Mouse (Mus musculus) heart, embryonic 13.5 days (tissue): ENCODE results near the gene Relt. TPM values are rescaled to one million over a fixed set of nuclear protein-coding genes. Genes with fewer than 3 reads are reported as not detected.

Experiments used
- ATAC-seq: fragments of 200-750 bp; cut with Nextera tagmentation; 2 replicates; pipeline ENCODE4 v1.8.0; 2017; ENCODE audit warnings: moderate TSS enrichment; ENCODE audit not compliant: insufficient number of reproducible peaks, low FRiP score, low TSS enrichment; ENCODE audit errors: extremely low read depth
- H3K27ac ChIP-seq: fragments of 300-500 bp; sonication (generic); replicated peaks from 2 replicates; pipeline ENCODE4 v1.5.1; 2015; ENCODE audit warnings: moderate library complexity, mild to moderate bottlenecking, inconsistent platforms
- H3K27me3 ChIP-seq: fragments of 300-500 bp; sonication (generic); replicated peaks from 2 replicates; pipeline ENCODE4 v1.6.1; 2015; ENCODE audit warnings: mild to moderate bottlenecking, inconsistent platforms
- H3K36me3 ChIP-seq: fragments of 300-500 bp; sonication (generic); 2 replicates; pipeline ENCODE4 v1.6.1; 2015; ENCODE audit warnings: mild to moderate bottlenecking, inconsistent platforms
- H3K4me1 ChIP-seq: fragments of 300-500 bp; sonication (generic); 2 replicates; pipeline ENCODE4 v1.6.1; 2015; ENCODE audit warnings: inconsistent platforms
- H3K4me2 ChIP-seq: fragments of 300-500 bp; sonication (generic); 2 replicates; pipeline ENCODE4 v1.6.1; 2015; ENCODE audit warnings: inconsistent platforms, mild to moderate bottlenecking, moderate library complexity
- H3K4me3 ChIP-seq: fragments of 300-500 bp; sonication (generic); 2 replicates; pipeline ENCODE4 v1.5.1; 2015; ENCODE audit warnings: moderate library complexity, mild to moderate bottlenecking, inconsistent platforms
- H3K9ac ChIP-seq: fragments of 300-500 bp; sonication (generic); 2 replicates; pipeline ENCODE4 v1.6.1; 2015; ENCODE audit warnings: inconsistent platforms, mild to moderate bottlenecking, moderate library complexity
- H3K9me3 ChIP-seq: fragments of 300-500 bp; sonication (generic); 2 replicates; pipeline ENCODE4 v1.6.1; 2016; ENCODE audit warnings: inconsistent platforms
- WGBS: fragments of 180-500 bp; shearing (Covaris S2); methylation state at CpG from one replicate; pipeline ENCODE4 v1.1.7; 2015; ENCODE audit warnings: mixed read lengths; 5-methylcytosine and 5-hydroxymethylcytosine counted together
- polyA plus RNA-seq: library from polyadenylated mRNA; unstranded; fragments of >200 nt; fragmentation: Nextera tagmentation; extraction: Ambion mirVana; gene quantifications from 2 replicates; pipeline ENCODE4 v1.2.1, GENCODE M21; 2015

Relt gene
- polyA plus RNA-seq, 1 experiment from 2014 or later, result 2.9 TPM

GRCm38 (mm10) chr7:100828549-100828948, 34.7 kb downstream of the Relt start:
- Histone ChIP-seq H3K4me2 (no peak overlapping the region), H3K27me3 (no peaks in the 10 kb centered on the region), H3K27ac (no peak overlapping the region), H3K9ac (no peak overlapping the region), H3K4me1 (no peaks in the 10 kb centered on the region), H3K4me3 (no peak overlapping the region), H3K9me3 (no peaks in the 10 kb centered on the region), H3K36me3 (peaks cover 63% of the 10 kb centered on the region)
- 90% methylated on average over 2 of the region's 2 CpGs for WGBS
- no peak for ATAC-seq

GRCm38 (mm10) chr7:100824661-100825060, 38.6 kb downstream of the Relt start:
- H3K27ac ChIP-seq, result no peak overlapping the region
- peaks cover 41% of the 10 kb centered on the region for H3K36me3 ChIP-seq
- H3K4me2 ChIP-seq, result no peak overlapping the region
- no peak for ATAC-seq
- H3K27me3 ChIP-seq, result no peaks in the 10 kb centered on the region
- no peak overlapping the region for H3K9ac ChIP-seq
- H3K9me3 ChIP-seq, result no peaks in the 10 kb centered on the region
- no peaks in the 10 kb centered on the region for H3K4me1 ChIP-seq
- no peak overlapping the region for H3K4me3 ChIP-seq
- 92% methylated on average over 3 of the region's 3 CpGs for WGBS

- no peaks in the 10 kb centered on the region for H3K9me3 ChIP-seq
- WGBS, result 84% methylated on average over 4 of the region's 4 CpGs
- ATAC-seq, result no peak
- peaks cover 6% of the 10 kb centered on the region for H3K36me3 ChIP-seq
- peaks cover 34% of the 10 kb centered on the region for H3K4me1 ChIP-seq
- no peak overlapping the region for H3K4me2 ChIP-seq
- no peak overlapping the region for H3K27ac ChIP-seq
- no peak overlapping the region for H3K9ac ChIP-seq
- no peak overlapping the region for H3K4me3 ChIP-seq
- H3K27me3 ChIP-seq, result no peaks in the 10 kb centered on the region
These were observed 44.7 kb downstream of the Relt start for GRCm38 (mm10) chr7:100818401-100819064.

- 55% methylated on average over 2 of the region's 2 CpGs for WGBS
- Histone ChIP-seq H3K27ac (peak overlapping the region; percentile 73), H3K36me3 (peaks cover 9% of the 10 kb centered on the region), H3K4me1 (peaks cover 34% of the 10 kb centered on the region), H3K9me3 (no peaks in the 10 kb centered on the region), H3K4me2 (peak overlapping the region; percentile 33; the same call in 1 of the 2 replicates), H3K9ac (peak overlapping the region; percentile 50), H3K27me3 (no peaks in the 10 kb centered on the region), H3K4me3 (no peak overlapping the region)
- no peak for ATAC-seq
These were observed 45.8 kb downstream of the Relt start for GRCm38 (mm10) chr7:100817442-100817760.

GRCm38 (mm10) chr7:100816759-100817441, 46.3 kb downstream of the Relt start:
- H3K9ac ChIP-seq, result peak overlapping the region; percentile 50
- H3K4me3 ChIP-seq, result no peak overlapping the region
- H3K27me3 ChIP-seq, result no peaks in the 10 kb centered on the region
- H3K36me3 ChIP-seq, result peaks cover 9% of the 10 kb centered on the region
- ATAC-seq, result no peak
- no peaks in the 10 kb centered on the region for H3K9me3 ChIP-seq
- 35% methylated on average over 6 of the region's 6 CpGs for WGBS
- H3K27ac ChIP-seq, result peak overlapping the region; percentile 73
- peak overlapping the region; percentile 33 for H3K4me2 ChIP-seq
- peaks cover 34% of the 10 kb centered on the region for H3K4me1 ChIP-seq

GRCm38 (mm10) chr7:100815900-100816570, 47.2 kb downstream of the Relt start:
- Histone ChIP-seq H3K36me3 (peaks cover 12% of the 10 kb centered on the region), H3K4me3 (no peak overlapping the region), H3K9ac (peak overlapping the region; percentile 50; the same call in 1 of the 2 replicates), H3K27me3 (no peaks in the 10 kb centered on the region), H3K4me2 (peak overlapping the region; percentile 33), H3K27ac (peak overlapping the region; percentile 73), H3K9me3 (no peaks in the 10 kb centered on the region), H3K4me1 (peaks cover 34% of the 10 kb centered on the region)
- no peak for ATAC-seq
- 29% methylated on average over 8 of the region's 8 CpGs for WGBS

- H3K4me3 ChIP-seq, result no peak overlapping the region
- H3K9ac ChIP-seq, result no peak overlapping the region
- no peaks in the 10 kb centered on the region for H3K27me3 ChIP-seq
- peaks cover 24% of the 10 kb centered on the region for H3K4me1 ChIP-seq
- 83% methylated on average over 5 of the region's 5 CpGs for WGBS
- H3K9me3 ChIP-seq, result no peaks in the 10 kb centered on the region
- no peak overlapping the region for H3K27ac ChIP-seq
- no peak for ATAC-seq
- H3K4me2 ChIP-seq, result no peak overlapping the region
- peaks cover 12% of the 10 kb centered on the region for H3K36me3 ChIP-seq
These were observed 50.6 kb downstream of the Relt start for GRCm38 (mm10) chr7:100812641-100813040.

GRCm38 (mm10) chr7:100811912-100812311, 51.3 kb downstream of the Relt start:
- H3K9ac ChIP-seq, result no peak overlapping the region
- peaks cover 12% of the 10 kb centered on the region for H3K36me3 ChIP-seq
- H3K27me3 ChIP-seq, result no peaks in the 10 kb centered on the region
- 74% methylated on average over 5 of the region's 5 CpGs for WGBS
- H3K4me3 ChIP-seq, result no peak overlapping the region
- H3K4me1 ChIP-seq, result peaks cover 17% of the 10 kb centered on the region
- H3K27ac ChIP-seq, result no peak overlapping the region
- H3K4me2 ChIP-seq, result no peak overlapping the region
- no peak for ATAC-seq
- H3K9me3 ChIP-seq, result no peaks in the 10 kb centered on the region

GRCm38 (mm10) chr7:100805391-100805790, 57.9 kb downstream of the Relt start:
- Histone ChIP-seq H3K4me3 (no peak overlapping the region), H3K4me2 (no peak overlapping the region), H3K27me3 (no peaks in the 10 kb centered on the region), H3K36me3 (no peaks in the 10 kb centered on the region), H3K9ac (no peak overlapping the region), H3K4me1 (peaks cover 15% of the 10 kb centered on the region), H3K27ac (no peak overlapping the region), H3K9me3 (no peaks in the 10 kb centered on the region)
- no peak for ATAC-seq
- WGBS, result 68% methylated on average over 2 of the region's 2 CpGs

- WGBS, result 34% methylated on average over 3 of the region's 3 CpGs
- no peaks in the 10 kb centered on the region for H3K27me3 ChIP-seq
- no peak overlapping the region for H3K9ac ChIP-seq
- H3K27ac ChIP-seq, result no peak overlapping the region
- no peaks in the 10 kb centered on the region for H3K9me3 ChIP-seq
- H3K4me3 ChIP-seq, result no peak overlapping the region
- no peaks in the 10 kb centered on the region for H3K4me1 ChIP-seq
- H3K4me2 ChIP-seq, result no peak overlapping the region
- H3K36me3 ChIP-seq, result no peaks in the 10 kb centered on the region
- no peak for ATAC-seq
These were observed 64.4 kb downstream of the Relt start for GRCm38 (mm10) chr7:100798810-100799209.
